In the genomic region with DNA sequence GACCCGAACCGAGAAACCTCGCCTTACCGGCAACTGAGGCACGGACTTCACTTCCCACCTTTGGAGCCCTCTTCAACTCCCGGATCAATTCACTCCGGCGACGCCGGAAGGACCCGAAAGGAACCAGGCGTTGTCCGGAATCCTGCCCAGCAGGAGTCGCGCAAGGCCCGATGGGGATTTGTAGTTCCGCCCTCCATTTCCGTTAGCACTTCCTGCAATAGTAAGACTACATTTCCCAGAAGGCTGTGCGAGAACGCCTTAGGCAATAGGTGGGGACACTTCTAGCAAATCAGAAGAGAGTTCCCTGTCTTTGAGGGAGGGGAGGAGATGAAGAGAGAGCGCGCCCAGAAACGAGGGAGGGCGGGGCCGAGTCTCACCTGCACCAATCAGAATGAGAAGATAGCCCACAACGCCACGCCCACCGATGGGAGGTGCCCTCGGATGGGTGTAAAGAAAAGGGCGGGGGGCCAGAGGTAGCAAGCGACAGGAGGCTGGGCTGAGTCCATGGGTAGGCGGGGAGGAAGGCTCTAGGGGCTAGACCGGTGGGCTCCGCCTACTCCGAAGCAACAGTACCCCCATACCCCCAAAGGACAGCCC, we compare ENCODE assay signal across 8 mouse cellular contexts. TPM values are rescaled to one million over a fixed set of nuclear protein-coding genes. Genes with fewer than 3 reads are reported as not detected.
DNase-seq lines count a peak whose midpoint lies in the region; ATAC-seq lines count a peak whose summit lies in the region.

A gene (minus strand): TSS at position 162 of the 597 bp plus-strand sequence.

- no peaks in the 10 kb centered on the region for H3K36me3 ChIP-seq in hindbrain, embryonic 15.5 days

- peak within 1 kb of the TSS; percentile 94 for H3K4me3 ChIP-seq in hindbrain, embryonic 15.5 days

- peak within 1 kb of the TSS; percentile 88 for H3K9ac ChIP-seq in hindbrain, embryonic 15.5 days

- under 1% methylated on average over 35 of the region's 35 CpGs for WGBS in hindbrain, embryonic 15.5 days

- ATAC-seq in hindbrain, embryonic 15.5 days (ENCODE audit: low FRiP score, low read depth): peak; percentile 97

- no peaks in the 10 kb centered on the region for H3K9me3 ChIP-seq in hindbrain, embryonic 15.5 days

- peaks cover 17% of the 10 kb centered on the region for H3K4me1 ChIP-seq in hindbrain, embryonic 15.5 days (replicated peaks)

- H3K4me2 ChIP-seq in hindbrain, embryonic 15.5 days: peak within 1 kb of the TSS; percentile 69

- peak within 1 kb of the TSS; percentile 92 for H3K27ac ChIP-seq in hindbrain, embryonic 15.5 days (replicated peaks)

- peak; percentile 100 for DNase-seq in T-cell, adult 2 months (ENCODE audit: low spot score)
- DNase-seq in cerebellum, postnatal 36 days: peak; percentile 100
- peak; percentile 98 to 99 for DNase-seq in frontal cortex, postnatal 36 days (ENCODE audit: low spot score in 2 of 2)
- peak; percentile 100 for DNase-seq in left cerebral cortex, adult 11 months (ENCODE audit: low spot score)
- DNase-seq in lung, postnatal 4 days: peak; percentile 99
- DNase-seq in retina, postnatal 7 days (ENCODE audit: low read depth, low spot score): peak; percentile 100
- peak; percentile 89 for DNase-seq in urinary bladder, adult 2 months (ENCODE audit: low spot score)

- no peaks in the 10 kb centered on the region for H3K27me3 ChIP-seq in hindbrain, embryonic 15.5 days

RNA-seq across cellular contexts. Expression of the gene that starts here (rescaled TPM):
- 72.7 and 80.4 TPM in 2 replicates for polyA plus RNA-seq in hindbrain, embryonic 15.5 days (2015; fragmentation: Nextera tagmentation; extraction: Ambion mirVana)
- polyA plus RNA-seq in urinary bladder, adult 2 months (2012; rRNA removed): 49.0 and 62.1 TPM in 2 replicates

Comparison
In these comparisons a context has a peak if more than half of its experiments do, and no peak if none do; other contexts are left out.
1. Peak in every context shown above with its lines: DNase-seq, ATAC-seq, H3K4me3 ChIP-seq and H3K27ac ChIP-seq.